Mouse (Mus musculus): ENCODE measurements around the gene Spns1. TPM values are rescaled to one million over a fixed set of nuclear protein-coding genes. Genes with fewer than 3 reads are reported as not detected.

Gene Spns1
- 54.3 and 55.1 TPM in 2 replicates for polyA plus RNA-seq (2015; fragmentation: Nextera tagmentation; extraction: Ambion mirVana)

DNA sequence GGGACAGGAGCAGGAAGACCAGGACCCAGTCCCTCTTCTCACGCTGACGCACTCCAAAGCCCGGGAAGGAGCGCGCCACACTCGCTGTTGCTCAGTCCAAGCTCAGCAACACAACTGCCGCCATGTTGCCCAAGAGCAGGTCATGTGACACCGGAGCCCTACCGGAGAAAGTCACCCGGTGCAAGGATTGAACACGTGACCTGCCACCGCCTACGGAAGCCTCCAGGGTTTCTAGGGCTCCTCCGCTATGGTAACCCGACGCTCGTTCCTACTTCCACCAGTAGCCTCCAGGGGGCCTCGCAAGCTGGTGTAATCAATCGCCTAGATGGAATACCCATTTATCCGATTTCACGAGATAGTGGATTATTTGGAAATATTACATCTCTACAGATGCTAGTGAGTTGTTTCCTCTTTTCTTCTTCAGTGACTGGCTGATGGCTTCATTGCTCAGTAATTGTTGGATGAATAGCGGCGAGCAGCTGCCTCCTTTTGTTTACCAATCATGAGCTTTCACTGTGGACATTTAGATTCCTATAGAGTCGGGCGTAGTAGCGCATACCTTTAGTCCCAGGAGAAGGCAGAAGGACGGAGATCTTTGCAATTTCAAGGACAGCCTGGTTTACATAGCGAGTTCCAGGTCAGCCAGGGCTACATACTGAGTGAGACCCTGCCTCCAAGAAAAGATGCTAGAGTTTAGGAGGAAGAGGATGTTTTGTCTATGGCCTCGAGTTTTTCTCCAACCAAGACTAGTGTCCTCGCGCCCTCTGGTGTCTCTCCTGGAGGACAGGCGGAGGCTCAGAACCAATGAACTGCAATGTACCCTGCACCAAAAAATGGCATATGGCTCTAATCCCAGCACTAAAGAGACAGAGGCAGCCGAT is at the start of gene Spns1:
TSS of gene Spns1 (minus strand) at position 173 of the 881 bp plus-strand sequence.
- H3K9me3 ChIP-seq (ENCODE audit: control insufficient read depth, low read length): no peaks in the 10 kb centered on the region
- peak within 1 kb of the TSS; percentile 93 for H3K4me3 ChIP-seq (ENCODE audit: low read length)
- under 1% methylated on average over 33 of the region's 33 CpGs for WGBS
- peak within 1 kb of the TSS; percentile 89 for H3K9ac ChIP-seq (ENCODE audit: low read length)
- no peaks in the 10 kb centered on the region for H3K27me3 ChIP-seq (ENCODE audit: control insufficient read depth, insufficient read depth, low read depth, low read length)
- peak within 1 kb of the TSS; percentile 94 for H3K4me2 ChIP-seq (ENCODE audit: low read depth, low read length)
- H3K4me1 ChIP-seq (replicated peaks; ENCODE audit: control insufficient read depth, insufficient read depth, low read length): peaks cover 17% of the 10 kb centered on the region
- peak; percentile 99 for ATAC-seq (ENCODE audit: low read depth)
- peak within 1 kb of the TSS; percentile 50 for H3K27ac ChIP-seq (ENCODE audit: low read length)
- no peaks in the 10 kb centered on the region for H3K36me3 ChIP-seq (ENCODE audit: control insufficient read depth, insufficient read depth, low read length)

DNA sequence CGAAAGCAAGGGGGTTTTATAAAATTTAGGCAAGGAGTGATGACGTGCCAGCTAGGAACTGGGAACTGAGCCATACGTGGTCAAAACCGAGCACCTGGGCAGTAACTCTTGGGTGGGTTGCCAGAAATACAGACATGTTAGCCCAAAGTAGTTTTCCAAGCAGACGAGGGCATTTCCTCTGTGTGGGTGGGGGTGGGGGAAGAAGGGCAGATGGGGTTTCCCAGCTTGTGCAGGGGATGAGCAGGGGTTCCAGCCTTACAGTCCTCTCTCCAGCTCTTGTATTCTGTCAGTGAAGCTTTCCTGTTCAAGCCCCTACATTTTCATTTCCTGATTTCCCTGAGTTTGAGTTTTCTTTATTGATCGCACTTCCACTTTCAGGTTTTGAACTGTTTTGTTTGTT is 46.9 kb upstream of the Spns1 start:
- no peak overlapping the region for H3K9ac ChIP-seq (ENCODE audit: low read length)
- no peak overlapping the region for H3K4me2 ChIP-seq (ENCODE audit: low read depth, low read length)
- H3K9me3 ChIP-seq (ENCODE audit: control insufficient read depth, low read length): no peaks in the 10 kb centered on the region
- no peaks in the 10 kb centered on the region for H3K27me3 ChIP-seq (ENCODE audit: control insufficient read depth, insufficient read depth, low read depth, low read length)
- H3K4me1 ChIP-seq (replicated peaks; ENCODE audit: control insufficient read depth, insufficient read depth, low read length): peaks cover 5% of the 10 kb centered on the region; the same call in 1 of the 2 replicates
- no peak overlapping the region for H3K4me3 ChIP-seq (ENCODE audit: low read length)
- no peak for ATAC-seq (ENCODE audit: low read depth)
- H3K36me3 ChIP-seq (ENCODE audit: control insufficient read depth, insufficient read depth, low read length): no peaks in the 10 kb centered on the region
- 77% methylated on average over 6 of the region's 6 CpGs for WGBS
- no peak overlapping the region for H3K27ac ChIP-seq (ENCODE audit: low read length)

DNA sequence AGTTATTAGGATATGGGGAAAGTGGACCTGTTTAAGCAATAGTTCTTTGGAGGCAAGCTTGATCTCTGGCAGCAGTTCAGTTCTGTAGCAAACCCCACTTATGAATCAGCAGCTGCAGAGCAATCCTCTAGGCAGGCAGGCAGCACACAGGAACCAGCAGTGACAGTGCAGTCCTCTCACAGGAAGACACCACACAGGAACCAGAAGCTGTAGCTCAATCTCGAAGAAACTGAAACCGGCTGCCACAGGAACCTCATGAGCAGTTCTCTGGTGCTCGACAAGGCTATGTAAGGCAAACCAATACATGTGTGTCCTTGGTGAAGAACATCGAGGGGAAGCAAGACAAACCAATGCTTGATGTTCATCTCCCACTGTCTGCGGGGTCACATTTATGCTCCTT is 44.5 kb upstream of the Spns1 start:
- Histone ChIP-seq H3K9ac (ENCODE audit: low read length) (no peak overlapping the region), H3K4me1 (replicated peaks; ENCODE audit: control insufficient read depth, insufficient read depth, low read length) (no peaks in the 10 kb centered on the region), H3K27me3 (ENCODE audit: control insufficient read depth, insufficient read depth, low read depth, low read length) (no peaks in the 10 kb centered on the region), H3K36me3 (ENCODE audit: control insufficient read depth, insufficient read depth, low read length) (no peaks in the 10 kb centered on the region), H3K4me2 (ENCODE audit: low read depth, low read length) (no peak overlapping the region), H3K27ac (ENCODE audit: low read length) (no peak overlapping the region), H3K4me3 (ENCODE audit: low read length) (no peak overlapping the region), H3K9me3 (ENCODE audit: control insufficient read depth, low read length) (no peaks in the 10 kb centered on the region)
- 86% methylated on average over 5 of the region's 5 CpGs for WGBS
- no peak for ATAC-seq (ENCODE audit: low read depth)

DNA sequence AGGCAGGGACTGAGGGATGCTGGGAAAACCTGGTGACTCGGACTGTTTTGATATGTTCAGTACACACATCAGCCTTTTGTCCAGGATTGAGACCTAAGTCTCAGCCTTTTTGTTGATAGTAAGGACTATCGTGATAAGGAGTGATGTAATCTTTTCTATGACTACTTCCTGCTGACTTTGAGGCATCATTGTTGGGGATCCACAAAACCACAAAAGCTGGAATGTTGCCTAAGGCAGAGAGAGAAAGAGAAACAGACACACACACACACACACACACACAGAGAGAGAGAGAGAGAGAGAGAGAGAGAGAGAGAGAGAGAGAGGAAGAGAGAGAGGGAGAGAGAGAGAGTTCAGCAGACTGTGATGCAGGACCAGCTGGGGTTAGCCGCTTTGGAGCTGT is 41.2 kb upstream of the Spns1 start:
- Histone ChIP-seq H3K4me3 (ENCODE audit: low read length) (no peak overlapping the region), H3K9me3 (ENCODE audit: control insufficient read depth, low read length) (no peaks in the 10 kb centered on the region), H3K36me3 (ENCODE audit: control insufficient read depth, insufficient read depth, low read length) (no peaks in the 10 kb centered on the region), H3K4me1 (replicated peaks; ENCODE audit: control insufficient read depth, insufficient read depth, low read length) (no peaks in the 10 kb centered on the region), H3K27ac (ENCODE audit: low read length) (no peak overlapping the region), H3K4me2 (ENCODE audit: low read depth, low read length) (no peak overlapping the region), H3K27me3 (ENCODE audit: control insufficient read depth, insufficient read depth, low read depth, low read length) (no peaks in the 10 kb centered on the region), H3K9ac (ENCODE audit: low read length) (no peak overlapping the region)
- ATAC-seq (ENCODE audit: low read depth): no peak
- 36% methylated on average over 3 of the region's 3 CpGs for WGBS

DNA sequence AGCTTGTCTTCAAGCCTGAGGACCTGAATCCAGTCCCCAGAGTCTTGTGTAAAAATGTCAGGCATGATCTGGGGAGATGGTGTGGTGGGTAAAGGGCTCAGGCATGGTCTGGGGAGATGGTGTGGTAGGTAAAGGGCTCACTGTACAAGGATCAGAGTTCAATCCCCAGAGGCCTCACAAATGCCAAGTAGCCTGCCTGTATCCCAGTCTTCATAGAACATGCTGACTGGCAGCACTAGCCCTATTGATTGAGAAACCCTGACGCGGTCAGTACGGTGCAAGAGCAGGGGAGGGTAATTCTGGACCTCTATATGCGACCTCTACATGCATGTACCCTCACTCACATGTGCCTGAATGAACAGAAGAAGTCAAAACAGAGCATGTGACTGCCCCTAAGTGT is 40.4 kb upstream of the Spns1 start:
- H3K4me3 ChIP-seq (ENCODE audit: low read length): no peak overlapping the region
- H3K9me3 ChIP-seq (ENCODE audit: control insufficient read depth, low read length): no peaks in the 10 kb centered on the region
- no peak overlapping the region for H3K27ac ChIP-seq (ENCODE audit: low read length)
- WGBS: 87% methylated on average over 4 of the region's 4 CpGs
- H3K9ac ChIP-seq (ENCODE audit: low read length): no peak overlapping the region
- H3K4me1 ChIP-seq (replicated peaks; ENCODE audit: control insufficient read depth, insufficient read depth, low read length): no peaks in the 10 kb centered on the region
- ATAC-seq (ENCODE audit: low read depth): no peak
- H3K4me2 ChIP-seq (ENCODE audit: low read depth, low read length): no peak overlapping the region
- H3K27me3 ChIP-seq (ENCODE audit: control insufficient read depth, insufficient read depth, low read depth, low read length): no peaks in the 10 kb centered on the region
- no peaks in the 10 kb centered on the region for H3K36me3 ChIP-seq (ENCODE audit: control insufficient read depth, insufficient read depth, low read length)

DNA sequence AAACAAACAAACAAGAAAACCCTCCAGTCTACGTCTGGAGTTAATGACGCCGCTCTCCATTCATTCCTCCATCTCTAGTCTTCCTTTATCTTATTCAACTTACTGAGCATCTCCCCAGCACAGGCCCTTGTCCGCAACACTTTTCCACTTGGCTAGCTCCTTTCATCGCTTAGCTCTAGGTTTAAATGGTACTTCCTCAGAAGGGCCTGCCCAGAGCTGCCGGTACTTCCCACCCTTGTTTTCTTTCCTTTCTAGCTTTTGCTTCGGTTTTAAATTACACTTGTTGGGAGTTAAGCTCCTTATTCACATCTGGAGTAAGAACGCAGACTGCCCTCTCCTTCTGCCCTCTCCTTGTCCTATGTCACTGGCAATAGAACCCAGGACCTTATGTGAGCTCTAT is 39.8 kb upstream of the Spns1 start:
- no peak overlapping the region for H3K27ac ChIP-seq (ENCODE audit: low read length)
- H3K9me3 ChIP-seq (ENCODE audit: control insufficient read depth, low read length): no peaks in the 10 kb centered on the region
- H3K27me3 ChIP-seq (ENCODE audit: control insufficient read depth, insufficient read depth, low read depth, low read length): no peaks in the 10 kb centered on the region
- H3K9ac ChIP-seq (ENCODE audit: low read length): no peak overlapping the region
- no peak for ATAC-seq (ENCODE audit: low read depth)
- H3K4me1 ChIP-seq (replicated peaks; ENCODE audit: control insufficient read depth, insufficient read depth, low read length): no peaks in the 10 kb centered on the region
- H3K4me2 ChIP-seq (ENCODE audit: low read depth, low read length): no peak overlapping the region
- WGBS: 65% methylated on average over 8 of the region's 8 CpGs
- H3K4me3 ChIP-seq (ENCODE audit: low read length): no peak overlapping the region
- no peaks in the 10 kb centered on the region for H3K36me3 ChIP-seq (ENCODE audit: control insufficient read depth, insufficient read depth, low read length)

DNA sequence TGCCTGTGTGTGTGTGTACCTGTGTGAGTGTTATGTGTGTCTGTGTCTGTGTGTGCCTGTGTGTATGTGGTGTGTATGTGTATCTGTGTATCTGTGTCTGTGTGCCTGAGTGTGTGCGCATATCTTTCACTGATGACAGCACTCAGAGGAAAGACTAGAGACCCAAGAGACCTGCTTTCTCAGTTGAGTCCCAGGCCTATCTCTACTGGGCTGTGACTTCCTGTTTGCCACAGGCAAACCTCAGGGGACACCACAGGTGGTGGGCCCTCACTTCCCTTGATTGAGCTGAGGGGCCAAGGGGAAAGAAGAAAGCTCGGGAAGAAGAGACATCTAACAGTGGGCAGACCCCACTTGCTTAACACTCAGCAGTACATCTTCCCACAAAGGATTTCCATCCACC is 39.4 kb upstream of the Spns1 start:
- Histone ChIP-seq H3K4me2 (ENCODE audit: low read depth, low read length) (no peak overlapping the region), H3K9me3 (ENCODE audit: control insufficient read depth, low read length) (no peaks in the 10 kb centered on the region), H3K27me3 (ENCODE audit: control insufficient read depth, insufficient read depth, low read depth, low read length) (no peaks in the 10 kb centered on the region), H3K27ac (ENCODE audit: low read length) (no peak overlapping the region), H3K4me3 (ENCODE audit: low read length) (no peak overlapping the region), H3K4me1 (replicated peaks; ENCODE audit: control insufficient read depth, insufficient read depth, low read length) (no peaks in the 10 kb centered on the region), H3K9ac (ENCODE audit: low read length) (no peak overlapping the region), H3K36me3 (ENCODE audit: control insufficient read depth, insufficient read depth, low read length) (no peaks in the 10 kb centered on the region)
- ATAC-seq (ENCODE audit: low read depth): no peak
- WGBS: 53% methylated on average over 2 of the region's 2 CpGs

DNA sequence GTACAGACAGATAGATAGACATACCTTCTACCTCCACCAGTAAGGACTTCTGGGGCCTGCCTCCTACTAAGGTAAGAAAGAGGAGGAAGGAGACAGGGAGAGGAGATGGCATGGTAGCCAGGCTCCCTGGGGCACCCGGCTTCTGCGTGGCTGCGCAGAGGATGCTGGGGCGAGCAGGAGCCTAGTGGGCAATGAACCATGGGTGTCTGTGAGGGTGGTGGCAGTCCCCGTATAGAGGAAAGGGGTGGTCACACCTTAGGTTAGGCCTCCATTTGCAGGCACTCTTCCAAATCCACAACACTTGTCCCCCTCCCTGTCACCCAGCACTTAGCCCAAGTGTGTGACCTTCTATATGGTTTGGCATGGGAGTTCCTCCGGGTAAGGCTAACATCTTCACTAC is 37.5 kb upstream of the Spns1 start, which contains the start of gene Cd19:
TSS of gene Cd19 (minus strand) at position 165 of the 400 bp plus-strand sequence.
- Histone ChIP-seq H3K9me3 (ENCODE audit: control insufficient read depth, low read length) (no peaks in the 10 kb centered on the region), H3K4me3 (ENCODE audit: low read length) (no peak within 1 kb of the TSS), H3K27ac (ENCODE audit: low read length) (no peak within 1 kb of the TSS), H3K4me1 (replicated peaks; ENCODE audit: control insufficient read depth, insufficient read depth, low read length) (no peaks in the 10 kb centered on the region), H3K9ac (ENCODE audit: low read length) (no peak within 1 kb of the TSS), H3K36me3 (ENCODE audit: control insufficient read depth, insufficient read depth, low read length) (no peaks in the 10 kb centered on the region), H3K4me2 (ENCODE audit: low read depth, low read length) (no peak within 1 kb of the TSS), H3K27me3 (ENCODE audit: control insufficient read depth, insufficient read depth, low read depth, low read length) (no peaks in the 10 kb centered on the region)
- ATAC-seq (ENCODE audit: low read depth): no peak
- 82% methylated on average over 6 of the region's 6 CpGs for WGBS

DNA sequence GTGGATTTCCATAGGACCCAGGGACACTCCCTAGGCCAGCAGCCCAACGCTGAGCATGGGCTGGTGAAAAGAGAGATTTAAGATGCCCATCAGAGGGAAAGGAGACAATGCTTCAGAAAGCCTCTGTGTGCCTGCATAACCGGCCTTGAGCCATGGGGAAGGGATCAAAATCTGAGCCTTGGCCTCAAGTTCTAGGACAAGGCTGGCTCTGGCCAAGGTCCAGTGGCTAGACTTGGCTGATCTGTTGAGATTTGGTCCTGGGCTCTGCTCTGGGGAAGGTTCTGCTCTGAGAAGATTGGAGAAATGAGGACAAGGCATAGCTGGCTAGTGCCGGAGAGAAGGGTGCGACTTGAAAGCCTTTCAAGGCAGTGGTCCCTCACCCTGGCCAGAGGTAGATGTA is 33.8 kb upstream of the Spns1 start:
- H3K4me3 ChIP-seq (ENCODE audit: low read length): no peak overlapping the region
- no peaks in the 10 kb centered on the region for H3K27me3 ChIP-seq (ENCODE audit: control insufficient read depth, insufficient read depth, low read depth, low read length)
- no peak overlapping the region for H3K4me2 ChIP-seq (ENCODE audit: low read depth, low read length)
- 95% methylated on average over 4 of the region's 4 CpGs for WGBS
- no peak for ATAC-seq (ENCODE audit: low read depth)
- no peak overlapping the region for H3K27ac ChIP-seq (ENCODE audit: low read length)
- no peak overlapping the region for H3K9ac ChIP-seq (ENCODE audit: low read length)
- H3K4me1 ChIP-seq (replicated peaks; ENCODE audit: control insufficient read depth, insufficient read depth, low read length): no peaks in the 10 kb centered on the region
- H3K9me3 ChIP-seq (ENCODE audit: control insufficient read depth, low read length): no peaks in the 10 kb centered on the region
- no peaks in the 10 kb centered on the region for H3K36me3 ChIP-seq (ENCODE audit: control insufficient read depth, insufficient read depth, low read length)

Data from lung, embryonic 16.5 days (tissue).